ENCODE assay signal across 23 mouse cellular contexts in the genomic region with DNA sequence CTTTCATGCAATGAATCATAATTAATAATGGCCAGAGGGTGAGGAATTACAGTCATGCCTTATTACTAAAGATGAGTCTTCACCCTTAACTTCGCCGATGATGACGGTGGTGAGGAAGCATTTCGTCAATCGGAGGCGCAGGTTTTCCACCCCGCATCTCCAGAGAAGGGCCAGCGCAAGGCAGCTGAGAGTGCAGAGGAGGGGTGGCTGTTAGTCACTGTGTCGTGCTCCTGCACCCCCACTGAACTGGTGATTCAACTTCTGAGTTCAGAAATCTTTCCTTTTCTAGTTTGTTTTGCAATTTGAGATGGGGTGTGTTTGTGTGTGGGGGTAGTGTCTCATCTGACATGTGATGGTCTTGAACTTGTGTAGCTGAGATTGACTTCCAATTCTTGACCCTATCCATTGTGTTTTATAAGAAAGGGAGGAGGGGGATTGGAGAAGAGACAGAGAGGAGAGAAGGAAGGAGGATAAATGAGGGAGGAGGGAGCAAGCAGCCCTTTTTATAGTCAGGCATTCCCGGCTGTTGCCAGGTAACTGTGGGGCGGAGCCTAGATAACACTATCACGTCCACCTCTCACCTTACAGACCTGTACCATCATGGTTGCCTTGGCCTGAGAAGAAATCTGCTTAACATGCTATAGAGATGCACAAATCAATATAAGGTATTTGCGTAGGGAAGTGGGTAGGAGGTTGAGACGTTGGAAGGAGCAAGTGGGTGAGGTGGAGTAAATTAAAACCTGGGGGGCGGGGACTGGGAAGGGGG. TPM values are rescaled to one million over a fixed set of nuclear protein-coding genes. Genes with fewer than 3 reads are reported as not detected.
A peak's percentile ranks its signal among the peaks of the same experiment; 100 is the strongest.
DNase-seq lines count a peak whose midpoint lies in the region; ATAC-seq and TF ChIP-seq lines count a peak whose summit lies in the region.
"Had no signal": no experiment of that assay in that cellular context is flagged by ENCODE, and none has a peak within 500 bp of the region (broad histone marks: within the 10 kb centered on the region; RNA-seq: fewer than 3 reads in every experiment).

No protein-coding gene starts in this region.

- no peak for DNase-seq in ES-E14 (ENCODE audit: low read depth, low spot score)
- peak; percentile 66 for DNase-seq in brain, adult 2 months (ENCODE audit: low read depth, low spot score)
- no peak for DNase-seq in layer of hippocampus, adult 2 months (ENCODE audit: low spot score in 2 of 2)
- no peak for DNase-seq in kidney, postnatal 4 days
- DNase-seq: adrenal gland, adult 8-10 months; adrenal gland, postnatal 36 days; cerebellum, adult 11-12 months; cerebellum, adult 9-10 months; cerebellum, postnatal 25 days; gastrocnemius, postnatal 10 days; heart, adult 18-20 months; heart, postnatal 14 days had no signal

- no peaks in the 10 kb centered on the region; the same call in 1 of the 2 replicates for H3K4me1 ChIP-seq in intestine, embryonic 15.5 days (replicated peaks)
- no peaks in the 10 kb centered on the region for H3K4me1 ChIP-seq in intestine, postnatal 0 days (replicated peaks; ENCODE audit: control insufficient read depth, insufficient read depth, low read length)
- peaks cover 20 to 29% of the 10 kb centered on the region in 2 experiments; a peak in 3 of 4 replicates for H3K4me1 ChIP-seq in ES-E14 (ENCODE audit: control insufficient read depth in 2 of 2, insufficient read depth in 2 of 2, low read length in 2 of 2, poor library complexity in 1 of 2)
- peaks cover 9% of the 10 kb centered on the region; the same call in 1 of the 2 replicates for H3K4me1 ChIP-seq in kidney, embryonic 15.5 days
- H3K4me1 ChIP-seq: embryonic facial prominence, embryonic 12.5 days; heart, embryonic 15.5 days had no signal

- in situ Hi-C loops in ES-E14 (cut with MboI; ENCODE audit: low sequenced_read_pairs in 2 of 2, unreplicated experiment in 2 of 2): no loop called here

- ATAC-seq in intestine, embryonic 15.5 days: peak; percentile 70
- ATAC-seq in intestine, postnatal 0 days: no peak
- ATAC-seq in kidney, embryonic 15.5 days (replicated peaks; ENCODE audit: low FRiP score): no peak
- ATAC-seq: forebrain, embryonic 16.5 days; Patski had no signal

- no peak overlapping the region for H3K9ac ChIP-seq in intestine, embryonic 15.5 days
- H3K9ac ChIP-seq in intestine, postnatal 0 days (ENCODE audit: low read depth, low read length): no peak overlapping the region
- H3K9ac ChIP-seq in ES-E14 (ENCODE audit: insufficient read depth, low read depth, low read length, poor library complexity, severe bottlenecking): peak overlapping the region; percentile 57; the same call in 1 of the 2 replicates
- no peak overlapping the region for H3K9ac ChIP-seq in kidney, embryonic 15.5 days
- H3K9ac ChIP-seq: embryonic facial prominence, embryonic 12.5 days; forebrain, embryonic 12.5 days; heart, embryonic 15.5 days; hindbrain, embryonic 14.5 days had no signal

- H3K27ac ChIP-seq in intestine, embryonic 15.5 days: no peak overlapping the region
- no peak overlapping the region for H3K27ac ChIP-seq in intestine, postnatal 0 days (ENCODE audit: low read depth, low read length)
- peak overlapping the region; percentile 97 for H3K27ac ChIP-seq in ES-E14 (ENCODE audit: insufficient read depth, low read depth, low read length, poor library complexity, severe bottlenecking)
- no peak overlapping the region for H3K27ac ChIP-seq in layer of hippocampus, adult 2 months
- H3K27ac ChIP-seq in kidney, embryonic 15.5 days: no peak overlapping the region
- H3K27ac ChIP-seq: embryonic facial prominence, embryonic 12.5 days; forebrain, embryonic 12.5 days; heart, embryonic 15.5 days; hindbrain, embryonic 10.5 days; hindbrain, embryonic 14.5 days had no signal

- H3K27me3 ChIP-seq in intestine, embryonic 15.5 days (replicated peaks): no peaks in the 10 kb centered on the region
- H3K27me3 ChIP-seq in intestine, postnatal 0 days (replicated peaks; ENCODE audit: control insufficient read depth, insufficient read depth, low read length): no peaks in the 10 kb centered on the region
- no peaks in the 10 kb centered on the region for H3K27me3 ChIP-seq in kidney, embryonic 15.5 days
- H3K27me3 ChIP-seq: embryonic facial prominence, embryonic 12.5 days; forebrain, embryonic 12.5 days; heart, embryonic 15.5 days; Patski had no signal

- TF ChIP-seq CTCF in intestine, postnatal 0 days (IDR thresholded peaks at IDR 0.05; ENCODE audit: low read depth): no peak
- TF ChIP-seq CTCF in layer of hippocampus, adult 2 months (conservative IDR thresholded peaks at IDR 0.05): no peak

- no peak overlapping the region for H3K4me3 ChIP-seq in intestine, embryonic 15.5 days (replicated peaks)
- no peak overlapping the region for H3K4me3 ChIP-seq in intestine, postnatal 0 days (ENCODE audit: low read depth, low read length)
- H3K4me3 ChIP-seq in ES-E14 (ENCODE audit: insufficient read depth in 1 of 2, low read depth in 1 of 2, low read length in 2 of 2, poor library complexity in 1 of 2, severe bottlenecking in 1 of 2): peak overlapping the region; percentile 42 to 57
- H3K4me3 ChIP-seq in layer of hippocampus, adult 2 months: no peak overlapping the region
- H3K4me3 ChIP-seq in kidney, embryonic 15.5 days (replicated peaks): no peak overlapping the region
- H3K4me3 ChIP-seq: embryonic facial prominence, embryonic 12.5 days; forebrain, embryonic 12.5 days; heart, embryonic 15.5 days; hindbrain, embryonic 10.5 days had no signal

- no peaks in the 10 kb centered on the region for H3K9me3 ChIP-seq in intestine, embryonic 15.5 days
- H3K9me3 ChIP-seq in intestine, postnatal 0 days (ENCODE audit: control insufficient read depth): no peaks in the 10 kb centered on the region
- no peaks in the 10 kb centered on the region for H3K9me3 ChIP-seq in ES-E14 (ENCODE audit: control insufficient read depth, insufficient read depth, low read depth, low read length)
- H3K9me3 ChIP-seq in kidney, embryonic 15.5 days (replicated peaks): no peaks in the 10 kb centered on the region
- H3K9me3 ChIP-seq: embryonic facial prominence, embryonic 12.5 days; forebrain, embryonic 12.5 days; heart, embryonic 15.5 days; hindbrain, embryonic 10.5 days had no signal

- WGBS in intestine, embryonic 15.5 days: 81% methylated on average over 15 of the region's 15 CpGs
- WGBS in intestine, postnatal 0 days: 75% methylated on average over 15 of the region's 15 CpGs
- WGBS in kidney, embryonic 15.5 days: 80% methylated on average over 15 of the region's 15 CpGs

- no peak overlapping the region for H3K4me2 ChIP-seq in intestine, embryonic 15.5 days (replicated peaks)
- no peak overlapping the region for H3K4me2 ChIP-seq in intestine, postnatal 0 days (replicated peaks; ENCODE audit: low read depth)
- no peak overlapping the region for H3K4me2 ChIP-seq in kidney, embryonic 15.5 days
- H3K4me2 ChIP-seq: embryonic facial prominence, embryonic 12.5 days; forebrain, embryonic 12.5 days; heart, embryonic 11.5 days; heart, embryonic 15.5 days; hindbrain, embryonic 14.5 days had no signal

- H3K36me3 ChIP-seq in intestine, embryonic 15.5 days: no peaks in the 10 kb centered on the region
- H3K36me3 ChIP-seq in intestine, postnatal 0 days (ENCODE audit: control insufficient read depth, insufficient read depth): no peaks in the 10 kb centered on the region
- H3K36me3 ChIP-seq in ES-E14 (ENCODE audit: control insufficient read depth, insufficient read depth, low read length, poor library complexity, severe bottlenecking): no peaks in the 10 kb centered on the region
- H3K36me3 ChIP-seq in kidney, embryonic 15.5 days: no peaks in the 10 kb centered on the region
- H3K36me3 ChIP-seq: embryonic facial prominence, embryonic 12.5 days; forebrain, embryonic 12.5 days; heart, embryonic 15.5 days; hindbrain, embryonic 10.5 days had no signal

TF ChIP-seq in ES-E14, 5 proteins besides CTCF, POLR2A, EP300 and RAD21:
- no peak for TF ChIP-seq HCFC1 (IDR thresholded peaks at IDR 0.05; ENCODE audit: borderline replicate concordance, insufficient read depth, low read length)
- TF ChIP-seq ZC3H11A (IDR thresholded peaks at IDR 0.05; ENCODE audit: borderline replicate concordance, low read depth, low read length): no peak
- no peak for TF ChIP-seq MAFK (IDR thresholded peaks at IDR 0.05; ENCODE audit: insufficient read depth, low read depth, low read length)
- no peak for TF ChIP-seq CHD2 (IDR thresholded peaks at IDR 0.05; ENCODE audit: low read depth, low read length)
- TF ChIP-seq ZNF384 (IDR thresholded peaks at IDR 0.05; ENCODE audit: low read depth, low read length): no peak

RNA-seq across cellular contexts. Expression of gene Jarid2, which starts 25.1 kb away (rescaled TPM):
- 23.1 and 24.8 TPM in 2 replicates for polyA plus RNA-seq in intestine, embryonic 15.5 days (2015; fragmentation: Nextera tagmentation; extraction: Ambion mirVana)
- 6.6 and 6.8 TPM in 2 replicates for polyA plus RNA-seq in intestine, postnatal 0 days (2015; fragmentation: Nextera tagmentation; extraction: Ambion mirVana)
- total RNA-seq in ES-E14 (2012; rRNA removed): 190 and 195 TPM in 2 replicates
- total RNA-seq in layer of hippocampus, adult 2 months (2021): 10 to 100 TPM; 26.4 to 31.9 TPM
- polyA plus RNA-seq in kidney, embryonic 15.5 days (2015; fragmentation: Nextera tagmentation; extraction: Ambion mirVana): 38.9 and 39.8 TPM in 2 replicates

Comparison
In these comparisons a context has a peak if more than half of its experiments do, and no peak if none do; other contexts are left out.
1. H3K4me3 ChIP-seq: peak in ES-E14 (2 of 2); none in intestine, embryonic 15.5 days (single experiment), intestine, postnatal 0 days (single experiment), layer of hippocampus, adult 2 months (single experiment) and kidney, embryonic 15.5 days (single experiment).